Mouse (Mus musculus) limb, embryonic 14.5 days (tissue): ENCODE results near the gene Axdnd1. TPM values are rescaled to one million over a fixed set of nuclear protein-coding genes. Genes with fewer than 3 reads are reported as not detected.

Experiments used
- ATAC-seq: fragments of 200-750 bp; cut with Nextera tagmentation; 2 replicates; pipeline ENCODE4 v1.8.0; 2017; ENCODE audit warnings: low read depth, moderate number of reproducible peaks, moderate TSS enrichment; ENCODE audit not compliant: low FRiP score
- DNase-seq: peaks from one replicate; pipeline ENCODE4 v3.0.0-alpha.2; 2015; ENCODE audit warnings: low spot score
- H3K27ac ChIP-seq: fragments of 300-500 bp; sonication (generic); replicated peaks from 2 replicates; pipeline ENCODE4 v1.5.1; 2014; ENCODE audit warnings: low read depth, mild to moderate bottlenecking, low read length, moderate library complexity, mixed read lengths
- H3K27me3 ChIP-seq: fragments of 300-500 bp; sonication (generic); 2 replicates; pipeline ENCODE4 v1.6.1; 2014; ENCODE audit warnings: low read length, mixed read lengths; ENCODE audit not compliant: control insufficient read depth, insufficient read depth
- H3K36me3 ChIP-seq: fragments of 300-500 bp; sonication (generic); 2 replicates; pipeline ENCODE4 v1.6.1; 2014; ENCODE audit warnings: mild to moderate bottlenecking, low read length, moderate library complexity, mixed read lengths; ENCODE audit not compliant: control insufficient read depth, insufficient read depth
- H3K4me1 ChIP-seq: fragments of 300-500 bp; sonication (generic); 2 replicates; pipeline ENCODE4 v1.6.1; 2014; ENCODE audit warnings: antibody characterized with exemption, low read length, mixed read lengths; ENCODE audit not compliant: control insufficient read depth, insufficient read depth
- H3K4me2 ChIP-seq: fragments of 300-500 bp; sonication (generic); replicated peaks from 2 replicates; pipeline ENCODE4 v1.6.1; 2014; ENCODE audit warnings: low read depth, mild to moderate bottlenecking, low read length, moderate library complexity; ENCODE audit not compliant: severe bottlenecking
- H3K4me3 ChIP-seq: fragments of 300-500 bp; sonication (generic); replicated peaks from 2 replicates; pipeline ENCODE4 v1.5.1; 2014; ENCODE audit warnings: low read length
- H3K9ac ChIP-seq: fragments of 300-500 bp; sonication (generic); 2 replicates; pipeline ENCODE4 v1.6.1; 2014; ENCODE audit warnings: mild to moderate bottlenecking, low read depth, low read length, moderate library complexity; ENCODE audit not compliant: severe bottlenecking
- H3K9me3 ChIP-seq: fragments of 300-500 bp; sonication (generic); 2 replicates; pipeline ENCODE4 v1.6.1; 2016; ENCODE audit warnings: low read length; ENCODE audit not compliant: control insufficient read depth
- POLR2A ChIP-seq: fragments of 200-500 bp; IDR thresholded peaks from 2 replicates; pipeline ENCODE4 v1.8.0; 2012; ENCODE audit warnings: inconsistent platforms, mild to moderate bottlenecking, moderate library complexity, borderline replicate concordance; ENCODE audit not compliant: insufficient read depth, insufficient read length; ENCODE audit errors: extremely low read depth
- WGBS: fragments of 180-500 bp; shearing (Covaris S2); extraction: QIAGEN DNeasy Blood & Tissue Kit; methylation state at CpG from one replicate; pipeline ENCODE4 v1.1.7; 2014; 5-methylcytosine and 5-hydroxymethylcytosine counted together
- polyA plus RNA-seq, 2 experiments: library from polyadenylated mRNA; depleted of rRNA in 1 of 2; stranded (reverse) in 1 of 2; unstranded in 1 of 2; fragments of >200 nt; fragmentation: Nextera tagmentation in 1 of 2; extraction: Ambion mirVana in 1 of 2; gene quantifications; 2 replicates each; pipeline versions ENCODE4 v1.2.1 to v1.2.3; 2012 to 2014

Axdnd1 gene
- polyA plus RNA-seq, 2 experiments = 0.39 TPM; not detected in 1

GRCm38 (mm10) chr1:156381217-156381616 lies 39.7 kb downstream of the Axdnd1 start:
- H3K4me1 ChIP-seq = no peaks in the 10 kb centered on the region
- no peak overlapping the region for H3K27ac ChIP-seq
- H3K27me3 ChIP-seq = no peaks in the 10 kb centered on the region
- ATAC-seq = no peak
- no peaks in the 10 kb centered on the region; the same call in 1 of the 2 replicates for H3K9me3 ChIP-seq
- H3K9ac ChIP-seq = no peak overlapping the region
- no peak overlapping the region for H3K4me2 ChIP-seq
- no peak for DNase-seq
- 90% methylated on average over 3 of the region's 3 CpGs for WGBS
- no peaks in the 10 kb centered on the region for H3K36me3 ChIP-seq
- no peak for TF ChIP-seq POLR2A
- H3K4me3 ChIP-seq = no peak overlapping the region

DNA sequence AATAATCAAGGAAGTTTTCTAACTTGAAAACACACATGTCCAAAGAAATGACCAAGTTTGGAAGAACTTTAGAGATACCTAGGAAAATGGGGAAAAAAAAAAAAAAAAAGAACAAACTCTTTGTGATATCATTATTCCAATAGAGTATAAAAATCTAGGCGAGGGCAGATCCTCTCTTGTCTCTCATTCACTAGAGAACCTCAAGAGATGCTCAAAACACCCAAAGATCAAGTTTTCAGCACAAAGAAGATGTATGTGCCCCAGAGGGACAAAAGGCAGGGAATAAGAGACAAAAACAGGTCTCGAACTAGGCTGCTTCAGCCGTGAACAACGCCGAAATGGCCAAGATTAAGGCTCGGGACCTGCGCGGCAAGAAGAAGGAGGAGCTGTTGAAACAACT lies 55.2 kb downstream of the Axdnd1 start, which contains the start of gene Gm2000:
Gm2000 (plus strand) TSS at position 301 of the 400 bp plus-strand sequence.
- ATAC-seq = no peak
- no peaks in the 10 kb centered on the region for H3K27me3 ChIP-seq
- H3K4me1 ChIP-seq = no peaks in the 10 kb centered on the region
- no peaks in the 10 kb centered on the region for H3K9me3 ChIP-seq
- TF ChIP-seq POLR2A = no peak
- DNase-seq = no peak
- H3K9ac ChIP-seq = no peak within 1 kb of the TSS
- no peak within 1 kb of the TSS for H3K27ac ChIP-seq
- no peaks in the 10 kb centered on the region for H3K36me3 ChIP-seq
- no peak within 1 kb of the TSS for H3K4me2 ChIP-seq
- H3K4me3 ChIP-seq = no peak within 1 kb of the TSS
- WGBS = 85% methylated on average over 8 of the region's 8 CpGs

- no peak for TF ChIP-seq POLR2A
- Histone ChIP-seq H3K4me2 (no peak overlapping the region), H3K27ac (no peak overlapping the region), H3K9ac (no peak overlapping the region), H3K36me3 (no peaks in the 10 kb centered on the region), H3K4me3 (no peak overlapping the region), H3K4me1 (no peaks in the 10 kb centered on the region), H3K9me3 (no peaks in the 10 kb centered on the region), H3K27me3 (no peaks in the 10 kb centered on the region)
- 86% methylated on average over 2 of the region's 2 CpGs for WGBS
- DNase-seq = no peak
- no peak for ATAC-seq
These were observed 68.5 kb downstream of the Axdnd1 start for GRCm38 (mm10) chr1:156352466-156352865.

- Histone ChIP-seq H3K4me1 (no peaks in the 10 kb centered on the region), H3K4me2 (no peak overlapping the region), H3K36me3 (no peaks in the 10 kb centered on the region), H3K27me3 (no peaks in the 10 kb centered on the region), H3K4me3 (no peak overlapping the region), H3K9me3 (no peaks in the 10 kb centered on the region), H3K27ac (no peak overlapping the region), H3K9ac (no peak overlapping the region)
- ATAC-seq (no peak), DNase-seq (no peak)
- TF ChIP-seq POLR2A = no peak
- 88% methylated on average over 4 of the region's 4 CpGs for WGBS
These were observed 70.5 kb downstream of the Axdnd1 start for GRCm38 (mm10) chr1:156350441-156350840.

GRCm38 (mm10) chr1:156349031-156349430 lies 71.9 kb downstream of the Axdnd1 start:
- H3K4me3 ChIP-seq = no peak overlapping the region
- no peak for DNase-seq
- no peak overlapping the region for H3K27ac ChIP-seq
- 82% methylated on average over 4 of the region's 4 CpGs for whole genome bisulfite sequencing
- ATAC-seq = no peak
- H3K4me2 ChIP-seq = no peak overlapping the region
- H3K4me1 ChIP-seq = no peaks in the 10 kb centered on the region
- no peaks in the 10 kb centered on the region for H3K27me3 ChIP-seq
- TF ChIP-seq POLR2A = no peak
- no peak overlapping the region for H3K9ac ChIP-seq
- no peaks in the 10 kb centered on the region for H3K9me3 ChIP-seq
- no peaks in the 10 kb centered on the region for H3K36me3 ChIP-seq

GRCm38 (mm10) chr1:156345633-156346032 lies 75.3 kb downstream of the Axdnd1 start:
- H3K9me3 ChIP-seq = no peaks in the 10 kb centered on the region
- H3K4me3 ChIP-seq = no peak overlapping the region
- no peaks in the 10 kb centered on the region for H3K36me3 ChIP-seq
- H3K4me1 ChIP-seq = no peaks in the 10 kb centered on the region
- no peaks in the 10 kb centered on the region for H3K27me3 ChIP-seq
- H3K27ac ChIP-seq = no peak overlapping the region
- TF ChIP-seq POLR2A = no peak
- ATAC-seq = no peak
- H3K4me2 ChIP-seq = no peak overlapping the region
- WGBS = 86% methylated on average over 4 of the region's 4 CpGs
- no peak overlapping the region for H3K9ac ChIP-seq
- DNase-seq = no peak
